Mouse (Mus musculus) mature B cell (primary cell): ENCODE measurements around the gene 1700037H04Rik.

ENCODE experiments used
- in situ Hi-C: fragments of 300-500 bp; cut with MboI; formaldehyde crosslinking; loops from 2 replicates; pipeline ENCODE4 v1.14.3; 2019

The 1700037H04Rik gene

GRCm38 (mm10) chr2:131146193-131147042, 13.5 kb downstream of the 1700037H04Rik start:
- in situ Hi-C loops: no loop called here

GRCm38 (mm10) chr2:131145536-131145935, 14.3 kb downstream of the 1700037H04Rik start:
- in situ Hi-C loops: no loop called here

- in situ Hi-C loops: no loop called here
These were observed 14.8 kb downstream of the 1700037H04Rik start for GRCm38 (mm10) chr2:131145121-131145520.

DNA sequence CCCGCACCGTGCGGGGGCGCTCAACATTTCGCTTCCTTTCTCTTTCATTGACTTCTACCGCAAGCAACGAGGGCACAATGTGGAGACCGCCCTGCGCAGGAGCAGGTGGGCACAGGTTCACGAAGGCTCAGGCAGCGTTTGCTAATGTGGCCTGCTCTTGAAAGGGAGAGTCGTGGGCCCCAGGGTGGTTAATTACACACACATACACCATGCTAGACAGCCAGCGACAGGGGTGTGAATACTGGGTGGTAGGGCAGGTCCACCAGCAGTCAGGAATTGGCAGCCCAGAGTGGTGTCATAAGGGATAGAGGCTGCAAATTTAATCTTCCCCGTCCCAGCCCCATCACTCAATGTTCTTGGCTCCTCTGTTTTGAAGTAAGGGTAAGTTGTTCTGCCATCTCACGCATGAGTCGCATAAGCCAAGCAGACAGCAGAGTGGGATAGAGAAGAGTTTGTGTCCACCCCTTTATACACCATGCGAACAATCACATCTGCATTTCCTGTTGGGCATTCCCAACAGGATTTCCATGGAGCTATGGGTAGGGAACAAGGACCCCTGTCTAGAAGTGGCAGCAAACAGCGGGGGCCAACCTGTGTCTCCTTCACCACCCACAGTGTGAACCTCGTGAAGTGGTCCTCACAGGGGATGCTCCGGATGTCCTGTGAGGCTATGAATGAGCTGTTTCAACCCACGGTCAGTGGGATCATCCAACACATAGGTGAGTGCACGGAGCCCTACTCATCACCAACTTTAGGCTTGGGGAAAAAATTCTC, 16.7 kb downstream of the 1700037H04Rik start:
- in situ Hi-C loops: no loop called here

DNA sequence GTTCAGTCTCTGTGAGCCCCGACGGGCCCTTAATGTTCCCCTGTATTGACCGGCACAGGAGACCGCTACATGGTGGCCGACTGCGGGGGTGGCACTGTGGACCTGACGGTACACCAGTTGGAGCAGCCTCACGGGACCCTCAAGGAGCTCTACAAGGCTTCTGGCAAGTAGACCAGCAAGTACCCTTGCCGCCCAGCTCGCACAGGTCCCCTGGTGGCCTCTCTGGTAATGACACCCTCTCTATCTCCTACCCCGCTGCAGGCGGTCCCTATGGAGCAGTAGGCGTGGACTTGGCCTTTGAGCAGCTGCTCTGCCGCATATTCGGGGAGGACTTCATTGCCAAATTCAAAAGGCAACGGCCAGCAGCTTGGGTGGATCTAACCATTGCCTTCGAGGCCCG, 17.3 kb downstream of the 1700037H04Rik start:
- in situ Hi-C loops: no loop called here

DNA sequence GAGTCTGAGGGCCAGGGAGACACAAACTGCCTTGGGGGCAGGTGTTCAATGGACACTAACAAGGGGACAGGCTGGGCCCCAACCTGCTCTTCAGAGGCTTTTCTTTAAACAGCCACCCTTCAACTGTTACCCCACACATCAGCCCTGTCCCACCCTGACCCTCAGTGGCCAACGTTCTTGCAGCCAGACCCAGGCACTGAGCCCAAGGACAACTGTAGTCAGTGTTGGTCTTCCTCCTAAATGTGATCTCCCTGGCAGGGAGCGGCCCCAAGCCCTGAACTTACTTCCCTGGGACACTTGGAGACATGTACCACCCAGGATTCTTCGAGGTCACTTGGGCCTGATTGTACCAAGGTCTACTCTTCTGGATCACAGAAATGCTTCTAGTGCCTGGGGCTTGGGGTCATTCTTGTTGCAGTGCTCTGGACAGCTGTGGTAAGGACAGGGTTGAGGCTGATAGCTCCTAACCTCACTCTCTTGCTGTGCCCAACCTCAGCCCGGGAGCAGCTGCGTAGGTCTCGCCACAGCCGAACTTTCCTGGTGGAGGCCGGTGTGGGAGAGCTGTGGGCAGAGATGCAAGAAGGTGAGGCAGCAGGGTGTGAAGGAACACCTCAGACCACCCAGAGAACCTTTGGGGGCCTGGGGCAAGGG, 18.4 kb downstream of the 1700037H04Rik start:
- in situ Hi-C loops: no loop called here

GRCm38 (mm10) chr2:131140533-131140905, 19.4 kb downstream of the 1700037H04Rik start:
- in situ Hi-C loops: no loop called here

- in situ Hi-C loops: no loop called here
These were observed 19.9 kb downstream of the 1700037H04Rik start for GRCm38 (mm10) chr2:131139886-131140532.

- in situ Hi-C loops: no loop called here
These were observed 20.6 kb downstream of the 1700037H04Rik start for GRCm38 (mm10) chr2:131139287-131139686.

GRCm38 (mm10) chr2:131138760-131139159, 21.1 kb downstream of the 1700037H04Rik start:
- in situ Hi-C loops: no loop called here

DNA sequence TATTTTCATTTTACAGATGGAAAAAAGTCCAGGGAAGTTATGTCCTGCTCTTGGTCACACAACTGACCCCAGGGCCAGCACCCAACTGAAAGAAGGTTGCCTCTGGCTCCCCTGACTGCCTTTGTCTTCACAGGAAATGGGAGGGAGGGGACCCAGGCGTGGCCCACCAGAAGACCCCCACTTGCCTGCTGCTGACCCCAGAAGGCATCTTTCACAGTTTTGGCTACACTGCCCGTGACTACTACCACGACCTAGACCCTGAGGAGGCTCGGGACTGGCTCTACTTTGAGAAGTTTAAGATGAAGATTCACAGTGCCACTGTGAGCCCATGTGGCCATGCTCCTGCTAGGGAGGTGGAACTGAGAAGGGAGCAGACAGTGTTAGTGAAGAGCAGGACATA, 21.6 kb downstream of the 1700037H04Rik start:
- in situ Hi-C loops: no loop called here

- in situ Hi-C loops: no loop called here
These were observed 24.3 kb downstream of the 1700037H04Rik start for GRCm38 (mm10) chr2:131135521-131136139.

- in situ Hi-C loops: no loop called here
These were observed 25.0 kb downstream of the 1700037H04Rik start for GRCm38 (mm10) chr2:131134826-131135400.

GRCm38 (mm10) chr2:131134381-131134780, 25.5 kb downstream of the 1700037H04Rik start:
- in situ Hi-C loops: no loop called here

DNA sequence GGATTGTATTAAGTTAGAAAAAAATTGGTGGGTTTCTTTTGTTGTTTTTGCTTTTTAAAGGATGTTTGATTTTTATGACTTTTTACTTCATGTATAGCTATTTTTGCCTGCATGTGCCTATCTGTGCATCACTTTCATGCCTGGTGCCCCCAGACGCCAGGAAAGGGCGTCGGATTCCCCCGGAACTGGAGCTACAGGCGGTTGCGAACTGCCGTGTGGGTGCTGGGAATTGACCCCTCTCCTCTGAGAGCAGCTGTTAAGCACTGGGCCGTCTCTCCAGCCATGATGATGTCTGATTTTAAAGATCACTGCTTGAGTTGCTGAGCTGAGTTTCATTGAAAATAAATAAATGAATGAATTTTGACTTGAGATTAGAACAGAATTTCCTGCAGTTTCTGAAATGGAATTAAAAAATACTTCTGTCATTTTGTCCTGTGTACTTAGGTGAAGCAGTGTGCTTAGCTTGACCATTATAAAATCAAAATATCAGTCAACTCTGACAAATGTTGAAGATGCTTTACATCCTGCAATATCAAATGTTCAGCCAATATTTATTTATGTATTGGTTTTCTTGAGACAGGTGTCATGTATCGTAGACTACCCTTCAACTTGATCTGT, 26.8 kb downstream of the 1700037H04Rik start, which contains the start of gene Gm11037:
Gene Gm11037 (plus strand): TSS at position 568 of the 618 bp plus-strand sequence.
- in situ Hi-C loops: no loop called here

DNA sequence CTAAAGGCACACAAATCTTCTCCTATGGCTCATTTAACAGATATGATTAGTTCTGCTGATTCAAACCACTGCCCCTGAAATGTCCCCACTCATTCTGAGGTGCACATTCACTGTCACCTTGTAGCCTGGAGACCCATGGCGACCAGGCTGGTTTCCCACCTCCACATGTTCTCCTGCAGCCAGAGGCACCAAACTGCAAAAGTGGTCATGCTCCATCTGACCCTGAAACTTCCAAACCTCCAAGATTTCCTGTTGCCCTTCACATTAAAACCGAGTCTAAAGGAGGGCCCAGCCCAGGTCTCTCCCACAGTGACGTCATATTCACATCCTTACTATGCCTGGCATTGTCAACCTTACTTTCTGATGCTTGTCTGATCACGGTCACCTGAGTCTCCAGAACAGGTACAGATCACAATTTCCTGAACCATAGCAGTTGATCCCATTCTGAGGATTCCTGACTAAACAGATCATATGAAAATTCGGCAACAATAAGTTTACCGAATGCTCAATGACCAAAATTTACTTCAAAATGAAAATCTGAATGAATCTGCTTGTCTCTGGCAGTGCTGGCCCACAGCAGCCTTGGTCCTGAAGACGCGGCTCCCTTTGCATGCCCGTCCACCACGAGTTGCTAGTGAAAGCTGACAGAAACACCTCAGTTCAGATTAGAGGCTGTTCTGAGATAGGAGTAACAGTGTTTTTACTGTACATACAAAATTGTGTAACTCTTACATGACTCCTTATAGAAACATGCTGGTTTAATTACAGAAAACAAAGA, 27.6 kb downstream of the 1700037H04Rik start:
- in situ Hi-C loops: no loop called here

DNA sequence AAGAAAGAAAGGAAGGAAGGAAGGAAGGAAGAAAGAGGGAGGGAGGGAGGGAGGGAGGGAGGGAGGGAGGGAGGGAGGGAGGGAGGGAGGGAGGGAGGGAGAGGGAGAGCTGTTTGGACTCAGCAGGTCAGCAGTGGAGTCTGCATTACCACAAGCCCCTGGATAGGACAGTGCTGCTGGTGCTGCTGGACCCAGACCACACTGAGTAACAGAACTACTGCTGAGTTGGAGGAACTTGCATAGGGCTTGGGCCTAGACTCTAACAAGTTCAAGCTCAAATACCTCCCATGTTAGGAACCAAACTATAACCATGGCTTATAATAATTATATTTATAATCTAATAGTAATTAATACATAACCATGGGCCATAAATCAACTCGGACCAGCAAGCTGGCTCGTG, 29.0 kb downstream of the 1700037H04Rik start:
- in situ Hi-C loops: no loop called here

GRCm38 (mm10) chr2:131129836-131130235, 30.0 kb downstream of the 1700037H04Rik start:
- in situ Hi-C loops: no loop called here

DNA sequence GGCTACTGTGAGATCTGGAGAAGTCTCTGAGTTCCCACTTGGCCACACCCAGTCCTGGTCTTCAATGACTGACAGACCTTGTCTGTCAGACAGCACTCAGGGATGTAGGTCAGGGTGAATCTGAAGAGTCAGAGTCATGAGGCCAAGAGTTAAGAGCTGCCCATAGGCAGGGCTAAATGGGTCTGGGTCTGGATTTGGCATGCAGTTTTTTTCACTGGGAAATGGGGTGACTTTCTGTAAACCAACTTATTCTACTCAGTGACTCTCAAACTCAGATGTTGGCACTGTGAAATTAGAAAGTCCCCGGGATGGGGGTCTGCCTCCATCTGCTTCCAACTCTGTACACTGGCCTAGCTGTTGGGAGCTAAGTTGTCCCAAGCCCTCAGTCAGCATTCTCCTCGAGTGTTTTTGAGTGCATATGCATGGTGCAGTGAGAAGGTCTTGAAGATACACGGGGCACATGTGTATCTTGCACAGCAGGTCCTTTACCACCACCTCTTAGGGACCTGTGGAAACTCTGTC, 31.2 kb downstream of the 1700037H04Rik start:
- in situ Hi-C loops: no loop called here

DNA sequence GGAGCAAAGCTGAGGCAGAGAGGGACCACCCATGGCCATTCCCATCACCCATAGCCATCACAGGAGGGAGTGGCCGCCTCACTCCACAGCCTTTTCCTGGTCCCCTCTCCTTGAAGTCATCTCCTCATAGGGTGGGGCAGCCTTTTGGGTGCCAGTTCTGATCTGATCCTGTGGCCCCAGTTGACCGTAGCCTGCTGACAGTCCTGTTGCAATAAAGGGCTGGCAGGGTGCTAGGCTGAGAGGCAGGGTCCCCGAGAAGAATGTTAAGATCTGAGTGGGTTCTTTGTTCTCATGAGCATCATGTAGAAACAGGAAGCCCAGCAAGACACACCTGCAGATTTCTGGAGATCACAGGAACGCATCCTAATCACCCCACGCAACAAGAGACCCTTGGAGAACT, 31.7 kb downstream of the 1700037H04Rik start:
- in situ Hi-C loops: no loop called here
